Mouse (Mus musculus) adrenal gland, adult (tissue): ENCODE data around the gene Chst1.

Experiments
- DNase-seq, 2 experiments: peaks; one replicate each; pipeline ENCODE4 v3.0.0; 2022 to 2023; ENCODE audit warnings: low spot score in 1 of 2; ENCODE audit not compliant: inconsistent age in 2 of 2

Chst1 gene

DNA sequence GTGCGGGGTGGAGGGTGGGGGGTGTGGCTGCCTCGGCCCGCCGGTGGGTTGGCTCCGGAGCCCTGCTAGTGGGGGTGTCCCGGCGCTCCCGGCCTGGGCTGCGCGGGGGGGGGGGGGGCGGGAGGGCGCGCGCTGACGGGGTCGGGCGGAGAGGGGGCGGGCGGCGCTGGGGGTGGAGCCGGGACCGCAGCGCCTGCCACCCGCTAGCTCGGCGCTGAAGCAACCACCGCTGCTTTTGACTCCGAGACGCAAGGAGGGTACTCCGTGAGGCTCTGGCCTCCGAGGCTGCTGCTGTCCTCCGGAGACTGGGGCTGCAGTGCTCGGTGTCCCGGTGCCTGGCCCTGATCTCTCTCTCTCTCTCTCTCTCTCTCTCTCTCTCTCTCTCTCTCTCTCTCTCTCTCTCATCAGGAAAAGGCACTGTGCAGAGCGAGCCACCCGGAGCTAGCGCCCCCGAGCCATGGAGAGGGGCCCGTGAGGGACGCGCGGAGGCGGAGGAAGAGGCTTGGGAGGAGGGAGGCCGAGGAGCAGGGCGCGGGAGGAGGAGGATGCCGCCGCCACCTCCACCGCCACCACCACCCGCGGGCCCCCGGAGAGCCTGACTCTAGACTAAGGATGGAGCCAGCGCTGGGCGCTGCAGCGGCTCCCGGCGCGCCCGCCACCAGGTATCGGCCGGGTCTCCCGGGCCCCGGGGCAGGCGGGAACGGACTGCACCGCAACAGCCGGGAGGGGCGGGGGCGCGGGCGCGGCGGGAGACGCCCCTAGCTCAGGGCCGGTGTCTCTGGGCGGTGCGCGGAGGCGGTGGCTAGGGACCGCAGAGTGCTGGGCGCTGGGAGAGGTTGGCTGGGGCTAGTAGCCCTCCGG is at the start of gene Chst1:
Gene Chst1 (plus strand): TSS at position 221 of the 861 bp plus-strand sequence.
- peak; percentile 45 to 83 for DNase-seq

- no peak for DNase-seq
Observed at GRCm38 (mm10) chr2:92550051-92550450, 49.5 kb upstream of the Chst1 start.

DNA sequence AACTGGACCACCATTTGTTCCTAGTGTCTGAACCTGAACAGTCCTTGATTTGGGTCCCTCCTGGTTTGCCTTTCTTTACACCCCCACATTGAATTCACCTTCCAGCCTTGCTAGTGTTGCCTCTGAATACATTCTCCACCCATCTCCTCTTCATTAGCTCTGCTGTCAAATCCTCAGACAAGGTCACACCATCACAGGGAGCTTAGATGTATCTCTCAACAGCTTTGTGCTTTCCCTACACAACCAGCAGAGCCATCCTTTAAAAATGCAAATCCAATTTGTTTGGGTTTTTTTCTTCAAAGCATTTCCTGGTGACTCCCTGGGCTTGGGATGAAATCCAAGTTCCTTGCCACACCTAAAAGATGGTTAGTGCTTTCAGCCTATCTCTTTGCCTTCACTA is 45.0 kb upstream of the Chst1 start:
- no peak for DNase-seq

- no peak for DNase-seq
Observed at GRCm38 (mm10) chr2:92562930-92563329, 36.6 kb upstream of the Chst1 start.

DNA sequence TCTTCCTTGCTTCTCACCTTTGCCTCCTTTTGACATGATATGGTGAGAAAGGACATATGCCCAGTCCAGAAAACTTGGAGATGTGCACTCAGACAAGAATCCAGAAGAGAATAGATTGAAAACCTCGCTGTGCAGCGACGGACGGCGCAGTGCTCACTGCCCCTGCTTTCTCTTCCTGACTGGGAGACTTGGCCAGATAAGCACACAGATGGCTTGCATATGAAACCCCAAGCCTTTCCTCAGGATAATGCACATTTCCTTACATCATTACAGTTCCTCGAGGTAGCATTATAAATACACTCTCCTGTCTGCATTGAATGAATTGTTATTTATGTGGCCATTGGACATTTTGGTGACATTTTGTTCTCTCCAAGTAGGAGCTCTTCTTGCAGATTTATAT is 28.9 kb upstream of the Chst1 start:
- DNase-seq: no peak

- no peak for DNase-seq
Observed at GRCm38 (mm10) chr2:92577824-92578223, 21.7 kb upstream of the Chst1 start.

DNA sequence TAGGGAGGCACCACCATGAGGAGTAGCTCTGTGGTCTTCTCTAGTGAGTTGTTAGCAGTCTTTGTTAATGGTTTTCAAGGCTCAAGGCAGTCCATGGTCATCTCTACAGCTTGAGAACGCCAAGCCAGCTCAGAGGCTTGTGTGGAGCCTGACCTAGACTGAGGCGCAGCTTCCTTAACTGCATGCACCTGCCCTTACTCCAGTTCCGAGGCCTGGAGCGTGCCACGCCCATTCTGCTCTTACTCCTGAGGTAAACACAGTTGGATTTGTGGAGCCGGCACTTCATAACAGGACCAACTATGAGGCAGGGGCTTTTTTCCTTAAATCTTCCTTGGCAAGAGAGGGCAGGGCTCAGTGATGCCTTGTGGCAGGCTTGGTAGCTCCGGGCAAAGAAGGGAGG is 18.2 kb upstream of the Chst1 start:
- DNase-seq: no peak

- DNase-seq: no peak
Observed at GRCm38 (mm10) chr2:92582596-92582995, 16.9 kb upstream of the Chst1 start.

GRCm38 (mm10) chr2:92587806-92588205 is 11.7 kb upstream of the Chst1 start:
- peak; percentile 24 to 81 for DNase-seq

DNA sequence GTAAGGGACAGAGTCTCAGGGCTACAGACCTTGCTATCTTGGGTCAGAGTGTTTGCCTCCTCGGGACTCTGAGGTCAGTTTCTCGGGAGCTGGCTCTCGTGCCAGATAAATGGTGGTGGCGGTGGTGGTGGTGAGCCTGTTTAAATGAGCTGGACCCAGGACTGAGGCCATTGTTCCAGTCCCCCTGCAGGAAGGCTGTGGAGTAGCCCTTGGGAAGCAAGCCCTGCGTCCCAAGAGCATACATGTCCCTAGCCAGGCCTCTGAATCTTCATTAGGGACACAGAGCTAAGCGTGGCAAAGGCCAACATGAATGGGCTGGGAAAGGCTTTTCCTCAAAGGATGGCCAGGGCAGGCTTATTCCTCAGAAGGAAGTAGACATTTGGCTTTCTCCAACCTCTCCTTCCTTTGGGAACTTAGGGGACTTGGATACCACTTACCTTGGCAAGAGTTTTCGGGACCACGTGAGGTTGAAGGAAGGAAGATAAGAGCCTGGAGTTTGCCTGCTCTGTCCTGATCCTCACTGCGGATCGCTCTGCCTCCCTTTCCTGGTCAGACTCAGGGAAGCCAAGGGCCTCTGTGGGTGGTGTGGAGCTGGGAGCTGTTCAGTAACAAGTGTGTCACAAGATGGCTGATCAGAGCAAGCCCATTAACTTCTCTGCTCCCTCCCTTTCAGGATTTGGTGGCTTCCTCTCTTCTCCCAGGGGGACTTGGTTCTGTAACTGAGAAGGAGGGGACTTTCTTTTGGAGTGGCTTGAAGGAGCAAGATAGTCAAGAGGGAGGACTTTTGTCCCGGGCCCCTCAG is 4.4 kb upstream of the Chst1 start:
- DNase-seq: no peak

DNA sequence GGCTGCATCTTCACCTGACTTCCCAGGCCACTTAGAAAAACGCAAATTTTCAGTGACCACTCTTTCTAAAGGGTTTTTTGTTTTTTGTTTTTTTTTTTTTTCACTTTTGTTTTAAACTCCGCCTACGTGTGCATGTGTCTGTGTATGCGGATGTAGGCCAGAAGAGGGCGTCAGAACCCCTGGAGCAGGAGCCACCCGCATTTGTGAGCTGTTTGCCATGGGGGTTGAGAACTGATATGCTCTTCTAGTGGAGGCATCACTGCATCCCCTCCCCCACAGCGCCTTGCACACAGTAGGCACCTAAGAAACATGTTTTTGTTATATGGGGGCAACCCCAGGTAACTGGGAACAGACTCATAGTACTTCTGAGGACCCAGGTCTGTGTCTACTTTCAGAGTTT is 2.2 kb upstream of the Chst1 start:
- no peak for DNase-seq

DNA sequence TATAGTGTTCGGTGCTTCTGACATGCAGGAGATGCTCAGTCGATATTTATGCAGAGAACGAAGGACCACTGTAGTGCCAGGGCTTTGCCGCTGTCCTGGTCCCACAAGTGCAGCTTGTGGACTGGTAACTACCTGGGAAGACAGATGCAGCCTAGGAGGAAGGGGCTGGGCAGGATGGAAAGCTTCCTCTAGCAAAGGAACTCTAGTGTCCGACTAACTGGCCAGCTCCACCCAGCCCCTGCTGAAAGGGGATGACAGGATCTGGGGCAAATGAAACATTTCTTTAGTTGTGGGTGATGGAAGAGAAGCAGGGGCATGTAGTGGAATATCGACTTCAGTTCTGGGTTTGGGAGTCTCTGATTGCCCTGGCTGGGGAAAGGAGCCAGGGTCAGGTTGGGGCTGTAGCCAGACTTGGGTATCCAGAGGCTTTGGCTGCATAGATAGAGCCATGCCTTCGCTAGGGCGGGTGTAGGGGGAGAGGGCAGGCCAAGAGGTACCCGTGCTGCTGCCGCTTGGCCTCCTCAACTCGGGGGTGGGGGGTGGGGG is 493 bp upstream of the Chst1 start:
- peak in 1 of 2 experiments; percentile 58 for DNase-seq

DNA sequence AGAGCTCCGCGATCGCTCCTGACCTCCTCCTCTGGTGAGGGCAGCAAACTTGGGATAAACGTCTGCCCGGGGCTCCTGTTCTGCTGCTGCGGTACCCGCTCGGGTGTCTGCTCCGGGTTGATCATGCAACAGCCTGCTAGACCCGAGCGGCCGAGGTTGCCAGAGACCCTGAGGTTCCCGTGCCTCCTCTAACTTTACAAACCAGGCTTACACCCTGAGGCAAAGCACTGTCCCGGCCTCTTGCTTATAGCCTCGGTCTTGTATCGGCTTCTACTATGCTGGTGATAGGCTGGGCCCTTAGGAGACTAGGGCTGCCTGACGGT is 802 bp downstream of the Chst1 start:
- DNase-seq: peak in 1 of 2 experiments; percentile 19

GRCm38 (mm10) chr2:92601246-92601645 is 1.7 kb downstream of the Chst1 start:
- no peak for DNase-seq

GRCm38 (mm10) chr2:92602073-92602472 is 2.6 kb downstream of the Chst1 start:
- DNase-seq: no peak

- DNase-seq: peak in 1 of 2 experiments; percentile 68
Observed at GRCm38 (mm10) chr2:92603591-92603990, 4.1 kb downstream of the Chst1 start.

- DNase-seq: no peak
Observed at GRCm38 (mm10) chr2:92604565-92604964, 5.1 kb downstream of the Chst1 start.

DNA sequence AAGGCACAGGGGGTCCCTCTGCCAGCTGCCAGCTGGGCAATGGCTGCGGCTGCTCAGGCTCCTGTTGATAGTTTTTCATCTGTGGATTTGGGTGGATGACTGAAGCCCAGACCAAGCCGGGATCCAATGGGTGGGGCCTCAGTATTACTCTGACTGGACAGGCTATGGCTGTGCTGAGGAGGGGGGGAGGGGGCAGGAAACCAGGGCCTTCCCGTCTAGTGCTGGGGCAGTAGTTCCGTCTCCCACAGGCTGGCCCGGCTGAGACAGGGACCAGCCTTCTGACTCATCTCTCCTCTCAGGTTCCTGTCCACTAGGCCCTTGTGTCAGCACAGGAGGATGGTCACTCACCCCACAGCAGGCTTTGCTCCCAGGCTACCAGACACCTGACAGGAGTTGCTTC is 6.5 kb downstream of the Chst1 start:
- peak in 1 of 2 experiments; percentile 40 for DNase-seq

DNA sequence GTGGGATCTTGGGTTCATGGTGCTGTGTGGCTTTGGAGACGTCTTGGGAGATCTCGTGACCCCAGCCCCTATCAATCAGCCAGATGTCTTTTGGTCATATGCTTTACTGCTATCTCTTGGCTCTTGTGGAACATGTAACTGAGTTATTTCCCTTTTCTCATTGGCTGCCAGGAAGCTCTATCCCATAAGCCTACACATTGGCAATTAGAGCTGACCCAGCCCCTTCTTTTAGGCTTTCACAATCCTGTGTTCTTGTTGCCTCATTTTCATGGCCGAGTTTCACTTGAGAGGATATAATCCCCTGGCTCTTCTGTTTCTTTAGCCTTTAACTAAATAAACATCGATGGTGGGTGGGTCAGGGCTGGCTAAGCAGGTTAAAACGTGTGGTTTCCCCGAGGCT is 7.6 kb downstream of the Chst1 start:
- DNase-seq: peak in 1 of 2 experiments; percentile 35

- DNase-seq: no peak
Observed at GRCm38 (mm10) chr2:92607592-92607991, 8.1 kb downstream of the Chst1 start.

- peak in 1 of 2 experiments; percentile 27 for DNase-seq
Observed at GRCm38 (mm10) chr2:92608013-92608619, 8.6 kb downstream of the Chst1 start.
